Mouse (Mus musculus): ENCODE data around the gene S100a13.

S100a13 gene

GRCm38 (mm10) chr3:90555954-90556353, 41.7 kb downstream of the S100a13 start:
- DNase-seq (ENCODE audit: low spot score in 2 of 2): peak; percentile 21 to 30

DNA sequence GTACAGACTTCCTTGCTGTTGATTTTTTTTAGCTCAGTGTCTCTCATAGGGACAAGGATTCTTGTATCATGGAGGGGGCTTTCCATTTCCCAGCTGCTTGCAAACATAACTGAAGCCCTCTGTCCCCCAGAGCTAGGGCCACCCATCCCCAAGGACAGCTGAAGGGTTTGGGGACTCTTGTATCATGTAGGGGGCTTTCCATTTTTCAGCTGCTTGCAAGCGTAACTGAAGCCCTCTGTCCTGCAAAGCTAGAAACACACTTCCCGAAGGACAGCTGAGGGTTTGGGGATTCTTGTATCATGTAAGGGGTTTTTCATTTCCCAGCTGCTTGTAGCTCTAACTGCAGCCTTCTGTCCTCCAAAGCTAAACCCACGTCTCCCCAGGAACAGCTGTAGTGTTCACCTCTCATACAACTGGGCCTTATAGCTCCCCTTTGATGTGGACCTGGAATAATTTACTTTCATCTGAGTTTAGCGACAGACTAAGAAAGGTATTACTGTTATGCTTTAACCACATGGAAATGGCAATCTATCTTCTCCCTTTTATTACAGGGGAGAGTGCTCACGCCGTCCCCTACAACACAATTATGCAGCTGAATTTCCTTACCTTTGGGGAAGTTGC, 45.9 kb downstream of the S100a13 start, which contains the start of gene S100a3:
S100a3 (plus strand) TSS at position 571 of the 621 bp plus-strand sequence.
- DNase-seq (ENCODE audit: low spot score in 2 of 2): no peak

Data from right cerebral cortex, adult 2 months (tissue).